Mouse (Mus musculus) neural tube, embryonic 13.5 days (tissue): ENCODE results near the gene Cux2. TPM values are rescaled to one million over a fixed set of nuclear protein-coding genes. Genes with fewer than 3 reads are reported as not detected.

Experiments
- ATAC-seq: fragments of 200-750 bp; cut with Nextera tagmentation; 2 replicates; pipeline ENCODE4 v1.8.0; 2017; ENCODE audit warnings: low read depth, mild to moderate bottlenecking, moderate TSS enrichment, moderate library complexity
- H3K27ac ChIP-seq: fragments of 300-500 bp; sonication (generic); replicated peaks from 2 replicates; pipeline ENCODE4 v1.5.1; 2015; ENCODE audit warnings: moderate library complexity, mild to moderate bottlenecking, inconsistent platforms
- H3K27me3 ChIP-seq: fragments of 300-500 bp; sonication (generic); 2 replicates; pipeline ENCODE4 v1.6.1; 2015; ENCODE audit warnings: mild to moderate bottlenecking, inconsistent platforms
- H3K36me3 ChIP-seq: fragments of 300-500 bp; sonication (generic); 2 replicates; pipeline ENCODE4 v1.6.1; 2015; ENCODE audit warnings: mild to moderate bottlenecking, inconsistent platforms
- H3K4me1 ChIP-seq: fragments of 300-500 bp; sonication (generic); replicated peaks from 2 replicates; pipeline ENCODE4 v1.6.1; 2015; ENCODE audit warnings: inconsistent platforms
- H3K4me2 ChIP-seq: fragments of 300-500 bp; sonication (generic); 2 replicates; pipeline ENCODE4 v1.6.1; 2015; ENCODE audit warnings: inconsistent platforms, mild to moderate bottlenecking, moderate library complexity
- H3K4me3 ChIP-seq: fragments of 300-500 bp; sonication (generic); 2 replicates; pipeline ENCODE4 v1.5.1; 2015; ENCODE audit warnings: mild to moderate bottlenecking, inconsistent platforms
- H3K9ac ChIP-seq: fragments of 300-500 bp; sonication (generic); 2 replicates; pipeline ENCODE4 v1.6.1; 2015; ENCODE audit warnings: moderate library complexity, mild to moderate bottlenecking, inconsistent platforms
- H3K9me3 ChIP-seq: fragments of 300-500 bp; sonication (generic); 2 replicates; pipeline ENCODE4 v1.6.1; 2016; ENCODE audit warnings: inconsistent platforms
- WGBS: fragments of 180-500 bp; shearing (Covaris S2); methylation state at CpG from one replicate; pipeline ENCODE4 v1.1.7; 2015; 5-methylcytosine and 5-hydroxymethylcytosine counted together
- polyA plus RNA-seq: library from polyadenylated mRNA; unstranded; fragments of >200 nt; fragmentation: Nextera tagmentation; extraction: Ambion mirVana; gene quantifications from 2 replicates; pipeline ENCODE4 v1.2.1, GENCODE M21; 2015

The Cux2 gene
- polyA plus RNA-seq, 1 experiment from 2014 or later: 28.5 TPM

DNA sequence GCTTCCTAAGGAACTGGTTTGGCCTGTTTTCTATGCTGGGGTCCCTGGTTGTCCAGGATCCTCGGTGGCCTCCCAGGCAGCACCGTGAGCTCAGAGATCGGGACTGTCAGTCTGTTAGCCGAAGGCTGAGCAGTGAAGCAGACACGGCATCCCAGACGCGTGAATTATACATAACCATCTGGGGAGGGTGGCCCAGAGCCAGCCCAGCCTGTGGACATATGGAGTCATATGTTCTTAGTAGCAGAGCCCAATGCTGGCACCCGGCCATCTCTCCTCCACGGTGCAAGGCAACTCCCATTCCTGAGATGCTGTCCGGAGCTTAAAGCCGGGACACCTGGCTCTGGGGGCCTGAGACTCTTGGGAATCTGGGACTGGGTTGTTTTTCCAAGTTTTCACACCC, 31.0 kb upstream of the Cux2 start:
- Histone ChIP-seq H3K4me2 (no peak overlapping the region), H3K27ac (peak overlapping the region; percentile 74), H3K36me3 (no peaks in the 10 kb centered on the region), H3K9ac (no peak overlapping the region), H3K27me3 (peaks cover 4% of the 10 kb centered on the region; the same call in 1 of the 2 replicates), H3K9me3 (no peaks in the 10 kb centered on the region), H3K4me1 (peaks cover 6% of the 10 kb centered on the region; the same call in 1 of the 2 replicates), H3K4me3 (no peak overlapping the region)
- WGBS: 38% methylated on average over 11 of the region's 11 CpGs
- peak; percentile 82 for ATAC-seq

- no peak overlapping the region for H3K9ac ChIP-seq
- 82% methylated on average over 7 of the region's 7 CpGs for WGBS
- H3K4me1 ChIP-seq: peaks cover 6% of the 10 kb centered on the region; the same call in 1 of the 2 replicates
- no peaks in the 10 kb centered on the region for H3K9me3 ChIP-seq
- no peaks in the 10 kb centered on the region for H3K27me3 ChIP-seq
- H3K27ac ChIP-seq: no peak overlapping the region
- H3K4me3 ChIP-seq: no peak overlapping the region
- no peaks in the 10 kb centered on the region for H3K36me3 ChIP-seq
- no peak for ATAC-seq
- H3K4me2 ChIP-seq: no peak overlapping the region
Measured at GRCm38 (mm10) chr5:122079796-122080195, 29.9 kb upstream of the Cux2 start.

DNA sequence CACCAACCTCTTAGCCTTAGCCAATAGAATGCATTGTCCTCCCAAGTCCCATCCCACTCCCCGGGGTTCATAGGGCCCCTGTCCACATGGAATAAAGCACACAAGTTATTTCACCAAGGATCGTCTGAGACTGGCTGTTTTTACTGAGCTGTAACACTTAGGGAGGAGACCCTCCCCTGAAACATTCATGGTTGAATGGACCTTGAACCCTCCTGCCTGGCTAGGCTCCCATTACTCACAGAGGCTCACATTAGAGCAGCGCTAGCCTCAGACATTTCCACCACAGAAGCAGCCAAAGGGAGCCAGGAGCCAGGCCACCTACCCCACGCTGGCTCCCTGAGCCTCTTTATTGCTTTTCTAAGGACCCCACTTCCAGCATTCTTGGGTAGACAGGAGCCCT, 27.3 kb upstream of the Cux2 start:
- 72% methylated on average over 4 of the region's 4 CpGs for WGBS

GRCm38 (mm10) chr5:122075736-122076135, 25.8 kb upstream of the Cux2 start:
- Histone ChIP-seq H3K9me3 (no peaks in the 10 kb centered on the region), H3K4me1 (peaks cover 7% of the 10 kb centered on the region; the same call in 1 of the 2 replicates), H3K9ac (no peak overlapping the region), H3K27me3 (no peaks in the 10 kb centered on the region), H3K4me2 (no peak overlapping the region), H3K4me3 (no peak overlapping the region), H3K36me3 (no peaks in the 10 kb centered on the region), H3K27ac (no peak overlapping the region)
- no peak for ATAC-seq
- WGBS: 63% methylated on average over 3 of the region's 3 CpGs

More for the DNA sequence above, 27.3 kb upstream of the Cux2 start:
- Histone ChIP-seq H3K27ac (no peak overlapping the region), H3K9me3 (no peaks in the 10 kb centered on the region), H3K9ac (no peak overlapping the region), H3K4me2 (no peak overlapping the region), H3K36me3 (no peaks in the 10 kb centered on the region), H3K27me3 (no peaks in the 10 kb centered on the region), H3K4me3 (no peak overlapping the region), H3K4me1 (peaks cover 9% of the 10 kb centered on the region; the same call in 1 of the 2 replicates)
- no peak for ATAC-seq

- WGBS: 75% methylated on average over 4 of the region's 4 CpGs
- Histone ChIP-seq H3K36me3 (no peaks in the 10 kb centered on the region), H3K27me3 (no peaks in the 10 kb centered on the region), H3K27ac (no peak overlapping the region), H3K4me3 (no peak overlapping the region), H3K9me3 (no peaks in the 10 kb centered on the region), H3K4me1 (0 out of 2 replicates have a peak, but pooled peaks cover 3% of the 10 kb centered on the region), H3K9ac (no peak overlapping the region), H3K4me2 (no peak overlapping the region)
- no peak for ATAC-seq
Measured at GRCm38 (mm10) chr5:122071997-122072396, 22.1 kb upstream of the Cux2 start.

DNA sequence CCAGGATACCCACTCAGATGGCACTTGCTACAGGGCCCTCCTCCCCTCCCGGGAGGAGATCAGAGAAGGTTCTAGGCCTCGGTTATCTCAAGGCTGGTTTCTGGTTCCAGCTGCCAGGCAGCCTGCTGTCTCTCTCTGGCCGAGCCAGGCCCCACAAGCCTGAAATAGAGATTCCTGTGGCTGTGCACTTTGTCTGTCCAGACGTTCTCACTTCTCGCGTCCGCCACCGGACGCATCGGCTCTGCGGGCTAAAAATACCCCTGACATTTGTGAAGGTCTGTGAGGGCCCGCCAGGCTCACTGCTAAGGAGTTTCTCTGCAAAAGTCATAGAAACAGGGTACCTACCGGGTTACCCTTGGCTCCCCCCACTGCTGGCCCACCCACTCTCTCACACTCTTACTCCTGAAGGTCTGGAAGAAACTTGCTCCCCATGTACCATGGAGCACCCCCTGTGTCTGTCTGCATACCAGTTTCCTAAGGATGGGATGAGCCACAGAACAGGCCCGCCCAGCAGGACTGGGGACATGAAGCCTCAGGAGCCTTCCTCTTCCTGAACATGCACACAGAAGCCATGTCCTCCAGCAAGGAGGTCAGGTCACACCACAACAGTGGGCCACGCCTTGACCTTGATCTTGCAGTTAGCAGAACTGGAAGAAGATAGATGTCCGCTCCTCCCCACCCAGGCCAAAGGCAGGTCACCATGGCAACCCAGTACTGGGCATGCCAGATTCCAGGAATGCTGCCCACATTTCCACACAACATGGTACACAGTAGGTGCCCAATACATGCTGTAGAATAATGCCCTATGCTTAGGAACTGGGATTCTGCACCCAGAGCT, 21.3 kb upstream of the Cux2 start:
- H3K27ac ChIP-seq: no peak overlapping the region
- WGBS: 80% methylated on average over 16 of the region's 16 CpGs
- H3K9ac ChIP-seq: no peak overlapping the region
- H3K4me2 ChIP-seq: no peak overlapping the region
- no peaks in the 10 kb centered on the region for H3K36me3 ChIP-seq
- no peak for ATAC-seq
- no peaks in the 10 kb centered on the region for H3K9me3 ChIP-seq
- no peak overlapping the region for H3K4me3 ChIP-seq
- 0 out of 2 replicates have a peak, but pooled peaks cover 3% of the 10 kb centered on the region for H3K4me1 ChIP-seq
- H3K27me3 ChIP-seq: no peaks in the 10 kb centered on the region

DNA sequence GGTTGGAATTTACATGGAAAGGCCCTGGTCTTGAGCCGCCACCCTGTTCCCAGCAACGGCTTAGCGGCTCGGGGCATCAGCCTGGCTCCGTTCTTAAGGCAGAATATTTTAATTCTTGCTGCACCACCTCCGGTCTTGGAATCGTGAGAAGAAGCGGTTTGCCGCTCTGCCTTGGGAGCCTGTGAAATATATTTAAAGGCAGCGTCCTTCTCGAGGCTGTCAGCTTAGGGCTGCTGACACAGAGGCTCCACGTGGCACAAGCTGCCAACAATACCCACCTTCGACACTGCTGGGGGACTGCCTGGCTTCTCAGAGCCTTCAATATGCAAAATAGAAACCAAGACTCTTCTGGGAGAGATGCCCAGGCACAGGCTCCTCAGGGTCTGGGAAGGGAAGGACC, 18.7 kb upstream of the Cux2 start:
- WGBS: 74% methylated on average over 13 of the region's 13 CpGs
- no peak for ATAC-seq

GRCm38 (mm10) chr5:122063204-122063933, 13.5 kb upstream of the Cux2 start:
- no peak for ATAC-seq
- 76% methylated on average over 25 of the region's 25 CpGs for WGBS
- Histone ChIP-seq H3K9me3 (no peaks in the 10 kb centered on the region), H3K27me3 (no peaks in the 10 kb centered on the region), H3K9ac (no peak overlapping the region), H3K27ac (0 out of 2 replicates have a peak overlapping the region, but pooled peaks have one; percentile 14), H3K4me1 (peaks cover 28% of the 10 kb centered on the region), H3K36me3 (no peaks in the 10 kb centered on the region), H3K4me2 (no peak overlapping the region), H3K4me3 (no peak overlapping the region)

More for the DNA sequence above, 18.7 kb upstream of the Cux2 start:
- no peaks in the 10 kb centered on the region for H3K36me3 ChIP-seq
- no peaks in the 10 kb centered on the region for H3K27me3 ChIP-seq
- H3K4me1 ChIP-seq: 0 out of 2 replicates have a peak, but pooled peaks cover 3% of the 10 kb centered on the region
- H3K9me3 ChIP-seq: no peaks in the 10 kb centered on the region
- H3K4me2 ChIP-seq: no peak overlapping the region
- no peak overlapping the region for H3K27ac ChIP-seq
- H3K9ac ChIP-seq: no peak overlapping the region
- no peak overlapping the region for H3K4me3 ChIP-seq

DNA sequence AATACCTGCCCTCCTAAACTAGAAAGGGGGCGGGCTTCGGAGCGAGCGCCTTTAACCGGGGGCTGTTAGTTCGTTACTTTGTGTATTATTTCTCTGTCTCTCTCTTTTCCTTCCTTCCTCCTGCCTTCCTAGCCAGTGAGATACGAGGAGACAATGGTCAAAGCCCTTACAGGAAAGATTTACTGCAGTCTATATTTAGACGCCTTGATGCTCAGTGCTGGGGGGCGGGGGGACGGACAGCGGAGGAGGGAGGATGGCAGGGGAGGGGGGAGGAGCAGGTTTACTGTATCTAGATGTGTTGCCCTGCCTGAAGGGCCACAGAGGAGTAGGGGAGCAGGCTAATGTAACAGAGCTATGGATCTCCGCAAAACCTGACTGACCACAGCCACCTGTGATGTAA, 12.6 kb upstream of the Cux2 start:
- Histone ChIP-seq H3K36me3 (no peaks in the 10 kb centered on the region), H3K27me3 (no peaks in the 10 kb centered on the region), H3K27ac (peak overlapping the region; percentile 54; the same call in 1 of the 2 replicates), H3K4me2 (peak overlapping the region; percentile 16), H3K4me3 (no peak overlapping the region), H3K4me1 (peaks cover 28% of the 10 kb centered on the region), H3K9me3 (0 out of 2 replicates have a peak, but pooled peaks cover 2% of the 10 kb centered on the region), H3K9ac (0 out of 2 replicates have a peak overlapping the region, but pooled peaks have one; percentile 38)
- WGBS: 26% methylated on average over 11 of the region's 12 CpGs
- no peak for ATAC-seq

DNA sequence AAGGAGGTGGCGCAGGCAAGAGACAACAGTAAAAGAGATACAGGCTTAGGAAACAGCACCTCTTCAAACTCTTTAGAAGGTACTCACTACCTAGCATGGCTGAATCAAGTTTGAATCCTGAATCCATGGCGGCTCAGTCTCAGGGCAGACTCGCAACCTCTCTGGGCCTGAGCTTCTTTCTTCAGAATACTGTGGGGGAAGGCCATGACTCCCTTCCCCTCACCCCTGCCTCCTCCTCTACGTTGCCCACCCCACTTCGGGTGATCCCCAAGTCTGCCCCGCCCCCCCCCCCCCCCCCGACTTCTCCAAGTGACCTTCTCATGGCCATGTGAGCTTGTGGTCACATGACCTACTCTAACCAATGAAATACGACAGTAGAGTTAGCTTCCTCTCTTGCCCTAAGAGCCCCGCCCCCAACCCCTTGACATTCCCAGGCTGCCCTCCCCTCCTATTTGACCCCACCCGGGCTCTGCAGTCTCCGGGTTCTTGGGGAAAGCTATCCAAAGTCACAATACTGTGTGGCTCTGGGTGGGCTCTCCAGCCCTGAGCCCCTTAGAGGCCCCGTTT, 10.9 kb upstream of the Cux2 start:
- no peak for ATAC-seq
- Histone ChIP-seq H3K27me3 (no peaks in the 10 kb centered on the region), H3K36me3 (no peaks in the 10 kb centered on the region), H3K4me2 (peak overlapping the region; percentile 22; the same call in 1 of the 2 replicates), H3K9me3 (0 out of 2 replicates have a peak, but pooled peaks cover 5% of the 10 kb centered on the region), H3K27ac (no peak overlapping the region), H3K4me1 (peaks cover 28% of the 10 kb centered on the region), H3K9ac (no peak overlapping the region), H3K4me3 (no peak overlapping the region)
- 18% methylated on average over 12 of the region's 12 CpGs for WGBS

GRCm38 (mm10) chr5:122059060-122060017, 9.4 kb upstream of the Cux2 start:
- ATAC-seq: no peak; the same call in 1 of the 2 replicates
- no peaks in the 10 kb centered on the region for H3K36me3 ChIP-seq
- peak overlapping the region; percentile 9; the same call in 1 of the 2 replicates for H3K4me3 ChIP-seq
- H3K9me3 ChIP-seq: 0 out of 2 replicates have a peak, but pooled peaks cover 5% of the 10 kb centered on the region
- peaks cover 38% of the 10 kb centered on the region for H3K4me1 ChIP-seq
- H3K27me3 ChIP-seq: no peaks in the 10 kb centered on the region
- no peak overlapping the region for H3K27ac ChIP-seq
- 27% methylated on average over 39 of the region's 39 CpGs for WGBS
- H3K4me2 ChIP-seq: peak overlapping the region; percentile 43
- no peak overlapping the region for H3K9ac ChIP-seq
